Mouse (Mus musculus): ENCODE results near the gene Ifnlr1.
"Not testable (repeated sequence)": the region's sequence is repeated elsewhere in the genome, so short reads cannot be mapped to it uniquely, and the experiment has no call there.

GRCm38 (mm10) chr4:135641302-135642079 is 44.6 kb upstream of the Ifnlr1 start:
- not testable (repeated sequence) for TF ChIP-seq CTCF, EP300 (IDR thresholded peaks at IDR 0.05)
